Mouse (Mus musculus): Measurements from ENCODE around the gene Alox12.
A peak's percentile ranks its signal among the peaks of the same experiment; 100 is the strongest.

Alox12 gene

GRCm38 (mm10) chr11:70254931-70255531 lies at the start of gene Alox12:
Gene Alox12, minus strand, starts transcription at chr11:70255353.
- DNase-seq (ENCODE audit: low spot score in 2 of 2): no peak

- no peak for DNase-seq (ENCODE audit: low spot score in 2 of 2)
Observed at GRCm38 (mm10) chr11:70302293-70302692, 47.1 kb upstream of the Alox12 start.

- no peak for DNase-seq (ENCODE audit: low spot score in 2 of 2)
Observed at GRCm38 (mm10) chr11:70297836-70298454, 42.8 kb upstream of the Alox12 start.

- no peak for DNase-seq (ENCODE audit: low spot score in 2 of 2)
Observed at GRCm38 (mm10) chr11:70297405-70297804, 42.3 kb upstream of the Alox12 start.

- DNase-seq (ENCODE audit: low spot score in 2 of 2): no peak
Observed at GRCm38 (mm10) chr11:70293881-70294280, 38.7 kb upstream of the Alox12 start.

GRCm38 (mm10) chr11:70291235-70291634 lies 36.1 kb upstream of the Alox12 start:
- no peak for DNase-seq (ENCODE audit: low spot score in 2 of 2)

GRCm38 (mm10) chr11:70289236-70289635 lies 34.1 kb upstream of the Alox12 start:
- DNase-seq (ENCODE audit: low spot score in 2 of 2): no peak

GRCm38 (mm10) chr11:70288102-70288501 lies 32.9 kb upstream of the Alox12 start:
- DNase-seq (ENCODE audit: low spot score in 2 of 2): no peak

- no peak for DNase-seq (ENCODE audit: low spot score in 2 of 2)
Observed at GRCm38 (mm10) chr11:70285686-70286085, 30.5 kb upstream of the Alox12 start.

- DNase-seq (ENCODE audit: low spot score in 2 of 2): no peak
Observed at GRCm38 (mm10) chr11:70284757-70285156, 29.6 kb upstream of the Alox12 start.

- DNase-seq (ENCODE audit: low spot score in 2 of 2): no peak
Observed at GRCm38 (mm10) chr11:70283666-70284065, 28.5 kb upstream of the Alox12 start.

GRCm38 (mm10) chr11:70280441-70280840 lies 25.3 kb upstream of the Alox12 start:
- DNase-seq (ENCODE audit: low spot score in 2 of 2): no peak

GRCm38 (mm10) chr11:70278961-70279360 lies 23.8 kb upstream of the Alox12 start:
- DNase-seq (ENCODE audit: low spot score in 2 of 2): no peak

- DNase-seq (ENCODE audit: low spot score in 2 of 2): no peak
Observed at GRCm38 (mm10) chr11:70271641-70272040, 16.5 kb upstream of the Alox12 start.

- no peak for DNase-seq (ENCODE audit: low spot score in 2 of 2)
Observed at GRCm38 (mm10) chr11:70266405-70266804, 11.3 kb upstream of the Alox12 start.

GRCm38 (mm10) chr11:70265819-70266218 lies 10.7 kb upstream of the Alox12 start:
- DNase-seq (ENCODE audit: low spot score in 2 of 2): no peak

- DNase-seq (ENCODE audit: low spot score in 2 of 2): no peak
Observed at GRCm38 (mm10) chr11:70265252-70265651, 10.1 kb upstream of the Alox12 start.

GRCm38 (mm10) chr11:70259035-70259434 lies 3.9 kb upstream of the Alox12 start:
- DNase-seq (ENCODE audit: low spot score in 2 of 2): no peak

GRCm38 (mm10) chr11:70254337-70254736 lies 816 bp downstream of the Alox12 start:
- no peak for DNase-seq (ENCODE audit: low spot score in 2 of 2)

- DNase-seq (ENCODE audit: low spot score in 2 of 2): no peak
Observed at GRCm38 (mm10) chr11:70251853-70252252, 3.3 kb downstream of the Alox12 start.

GRCm38 (mm10) chr11:70250150-70250549 lies 5.0 kb downstream of the Alox12 start:
- DNase-seq (ENCODE audit: low spot score in 2 of 2): no peak

GRCm38 (mm10) chr11:70247136-70247845 lies 7.9 kb downstream of the Alox12 start:
- DNase-seq (ENCODE audit: low spot score in 2 of 2): peak in 1 of 2 experiments; percentile 53

GRCm38 (mm10) chr11:70242591-70242990 lies 12.6 kb downstream of the Alox12 start:
- no peak for DNase-seq (ENCODE audit: low spot score in 2 of 2)
